Mouse (Mus musculus) intestine, postnatal 0 days (tissue): ENCODE data around the gene Gabrr2. TPM values are rescaled to one million over a fixed set of nuclear protein-coding genes. Genes with fewer than 3 reads are reported as not detected.
"Not testable (repeated sequence)": the region's sequence is repeated elsewhere in the genome, so short reads cannot be mapped to it uniquely, and the experiment has no call there.

Source experiments
- ATAC-seq: fragments of 200-750 bp; cut with Nextera tagmentation; 2 replicates; pipeline ENCODE4 v1.8.0; 2017; ENCODE audit warnings: mild to moderate bottlenecking, moderate TSS enrichment, moderate library complexity
- H3K27ac ChIP-seq: fragments of 300-500 bp; sonication (generic); 2 replicates; pipeline ENCODE4 v1.5.1; 2014; ENCODE audit warnings: mild to moderate bottlenecking, low read depth, low read length, moderate library complexity
- H3K27me3 ChIP-seq: fragments of 300-500 bp; sonication (generic); replicated peaks from 2 replicates; pipeline ENCODE4 v1.6.1; 2014; ENCODE audit warnings: low read length, mixed read lengths; ENCODE audit not compliant: control insufficient read depth, insufficient read depth
- H3K36me3 ChIP-seq: fragments of 300-500 bp; sonication (generic); 2 replicates; pipeline ENCODE4 v1.6.1; 2014; ENCODE audit warnings: mild to moderate bottlenecking, moderate library complexity; ENCODE audit not compliant: control insufficient read depth, insufficient read depth
- H3K4me1 ChIP-seq: fragments of 300-500 bp; sonication (generic); replicated peaks from 2 replicates; pipeline ENCODE4 v1.6.1; 2014; ENCODE audit warnings: antibody characterized with exemption, low read length, mixed read lengths; ENCODE audit not compliant: control insufficient read depth, insufficient read depth
- H3K4me2 ChIP-seq: fragments of 300-500 bp; sonication (generic); replicated peaks from 2 replicates; pipeline ENCODE4 v1.6.1; 2014; ENCODE audit warnings: low read depth, mild to moderate bottlenecking, moderate library complexity
- H3K4me3 ChIP-seq: fragments of 300-500 bp; sonication (generic); 2 replicates; pipeline ENCODE4 v1.5.1; 2014; ENCODE audit warnings: low read depth, low read length
- H3K9ac ChIP-seq: fragments of 300-500 bp; sonication (generic); 2 replicates; pipeline ENCODE4 v1.6.1; 2014; ENCODE audit warnings: mild to moderate bottlenecking, low read depth, low read length
- H3K9me3 ChIP-seq: fragments of 300-500 bp; sonication (generic); 2 replicates; pipeline ENCODE4 v1.6.1; 2016; ENCODE audit warnings: mixed run types; ENCODE audit not compliant: control insufficient read depth
- CTCF ChIP-seq: sonication (generic); IDR thresholded peaks from 2 replicates; pipeline ENCODE4 v1.5.1; 2016; ENCODE audit warnings: low read depth, mild to moderate bottlenecking, control low read depth, antibody characterized with exemption, moderate library complexity
- WGBS: fragments of 180-500 bp; shearing (Covaris S2); extraction: QIAGEN DNeasy Blood & Tissue Kit; methylation state at CpG from one replicate; pipeline ENCODE4 v1.1.7; 2014; 5-methylcytosine and 5-hydroxymethylcytosine counted together
- polyA plus RNA-seq: library from polyadenylated mRNA; unstranded; fragments of >200 nt; fragmentation: Nextera tagmentation; extraction: Ambion mirVana; gene quantifications from 2 replicates; pipeline ENCODE4 v1.2.1, GENCODE M21; 2015

Gabrr2 gene
- polyA plus RNA-seq, 1 experiment from 2014 or later = 0.07 TPM

- not testable (repeated sequence) for H3K27me3 ChIP-seq
Observed at GRCm38 (mm10) chr4:33119118-33119517, 56.3 kb downstream of the Gabrr2 start.

DNA sequence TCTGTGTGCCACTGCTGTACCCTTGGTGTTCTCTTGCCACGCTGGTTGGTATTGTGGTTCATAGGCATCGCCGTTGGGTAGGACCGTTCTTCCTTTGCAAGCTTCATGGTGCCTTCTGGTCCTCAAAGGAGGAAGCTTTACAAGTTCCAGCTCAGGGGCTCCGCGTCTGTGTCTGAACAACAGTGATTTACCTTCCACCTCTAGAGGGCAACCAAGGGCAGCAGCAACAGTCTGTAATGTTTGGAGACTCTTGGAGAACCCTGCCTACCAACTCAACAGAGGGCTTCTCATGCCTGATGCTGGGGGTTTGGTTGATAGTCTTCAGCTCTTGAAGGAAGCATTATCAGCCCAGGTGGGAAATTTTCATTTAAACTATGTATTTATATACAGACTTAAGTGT, 61.7 kb downstream of the Gabrr2 start:
- WGBS = 79% methylated on average over 6 of the region's 6 CpGs
- Histone ChIP-seq H3K9me3 (no peaks in the 10 kb centered on the region), H3K4me2 (no peak overlapping the region), H3K27ac (no peak overlapping the region), H3K36me3 (no peaks in the 10 kb centered on the region), H3K4me3 (no peak overlapping the region), H3K9ac (no peak overlapping the region), H3K4me1 (no peaks in the 10 kb centered on the region), H3K27me3 (no peaks in the 10 kb centered on the region)
- peak; percentile 79 for TF ChIP-seq CTCF
- ATAC-seq = no peak

More at GRCm38 (mm10) chr4:33119118-33119517, 56.3 kb downstream of the Gabrr2 start:
- ATAC-seq, H3K4me1 ChIP-seq, H3K4me3 ChIP-seq, H3K36me3 ChIP-seq, H3K4me2 ChIP-seq, H3K27ac ChIP-seq, H3K9ac ChIP-seq, H3K9me3 ChIP-seq: not testable (repeated sequence)
- WGBS = 4% methylated on average over 3 of the region's 3 CpGs
- TF ChIP-seq CTCF = peak; percentile 80

- no peak overlapping the region for H3K4me3 ChIP-seq
- H3K36me3 ChIP-seq = no peaks in the 10 kb centered on the region
- no peak for TF ChIP-seq CTCF
- H3K9ac ChIP-seq = no peak overlapping the region
- no peaks in the 10 kb centered on the region for H3K4me1 ChIP-seq
- ATAC-seq = no peak
- no peak overlapping the region for H3K4me2 ChIP-seq
- H3K27ac ChIP-seq = no peak overlapping the region
- WGBS = 53% methylated on average over 10 of the region's 10 CpGs
- no peaks in the 10 kb centered on the region for H3K27me3 ChIP-seq
- H3K9me3 ChIP-seq = 0 out of 2 replicates have a peak, but pooled peaks cover 3% of the 10 kb centered on the region
Observed at GRCm38 (mm10) chr4:33125409-33126084, 62.7 kb downstream of the Gabrr2 start.

- Histone ChIP-seq H3K4me2 (no peak within 1 kb of the TSS), H3K4me3 (no peak within 1 kb of the TSS), H3K4me1 (no peaks in the 10 kb centered on the region), H3K27ac (no peak within 1 kb of the TSS), H3K36me3 (no peaks in the 10 kb centered on the region), H3K9me3 (0 out of 2 replicates have a peak, but pooled peaks cover 3% of the 10 kb centered on the region), H3K9ac (no peak within 1 kb of the TSS), H3K27me3 (no peaks in the 10 kb centered on the region)
- 52% methylated on average over 11 of the region's 11 CpGs for WGBS
- TF ChIP-seq CTCF = no peak
- ATAC-seq = no peak
Observed at GRCm38 (mm10) chr4:33132221-33132620, 69.4 kb downstream of the Gabrr2 start, which contains the start of gene Gabrr1. TSS of gene Gabrr1 (plus strand) at chr4:33132521.

Other genes starting within 250 kb of the Gabrr2 start
- gene Ankrd6, start 112.2 kb upstream of the Gabrr2 start, polyA plus RNA-seq = 1.3 and 1.6 TPM in 2 replicates
- 51.9 and 56.4 TPM in 2 replicates for gene Rragd, start 80.0 kb upstream of the Gabrr2 start, polyA plus RNA-seq
- gene Ube2j1, start 31.6 kb upstream of the Gabrr2 start, polyA plus RNA-seq = 33.3 and 36.8 TPM in 2 replicates
- 0.12 and 0.20 TPM in 2 replicates for gene Gabrr1, start 69.5 kb downstream of the Gabrr2 start, polyA plus RNA-seq
- gene Pm20d2, start 126.7 kb downstream of the Gabrr2 start, polyA plus RNA-seq = 1.8 and 1.9 TPM in 2 replicates
- gene Srsf12, start 146.0 kb downstream of the Gabrr2 start, polyA plus RNA-seq = 1.5 and 2.0 TPM in 2 replicates
- gene Pnrc1, start 227.2 kb downstream of the Gabrr2 start, polyA plus RNA-seq = 113 and 131 TPM in 2 replicates
- gene Rngtt, start 247.3 kb downstream of the Gabrr2 start, polyA plus RNA-seq = 7.7 and 10.0 TPM in 2 replicates